Mouse (Mus musculus) mesoderm, embryonic 11.5 days (tissue): ENCODE results near the gene Pank3.
"Not testable (repeated sequence)": the region's sequence is repeated elsewhere in the genome, so short reads cannot be mapped to it uniquely, and the experiment has no call there.

Experiments
- DNase-seq: peaks from one replicate; pipeline ENCODE4 v3.0.0-alpha.2; 2012; ENCODE audit warnings: low read depth, low spot score

The Pank3 gene

GRCm38 (mm10) chr11:35840806-35841205 lies 71.5 kb downstream of the Pank3 start:
- not testable (repeated sequence) for DNase-seq
